Mouse (Mus musculus) testis, postnatal 14 days (tissue): ENCODE measurements around the gene Rhag.

Source experiments
- DNase-seq: peaks from one replicate; pipeline ENCODE4 v3.0.0; 2021; ENCODE audit warnings: low spot score

Gene Rhag

GRCm38 (mm10) chr17:40810934-40811333, at the start of gene Rhag:
TSS of gene Rhag (plus strand) at chr17:40811126.
- no peak for DNase-seq

- no peak for DNase-seq
Observed at GRCm38 (mm10) chr17:40763662-40764061, 47.3 kb upstream of the Rhag start.

- DNase-seq, result no peak
Observed at GRCm38 (mm10) chr17:40767120-40767519, 43.8 kb upstream of the Rhag start.

- DNase-seq, result no peak
Observed at GRCm38 (mm10) chr17:40789877-40790276, 21.0 kb upstream of the Rhag start.

GRCm38 (mm10) chr17:40793921-40794854, 16.7 kb upstream of the Rhag start:
- peak; percentile 46 for DNase-seq

- no peak for DNase-seq
Observed at GRCm38 (mm10) chr17:40802707-40803340, 8.1 kb upstream of the Rhag start.

- no peak for DNase-seq
Observed at GRCm38 (mm10) chr17:40806550-40806949, 4.4 kb upstream of the Rhag start.

- DNase-seq, result no peak
Observed at GRCm38 (mm10) chr17:40806953-40807572, 3.9 kb upstream of the Rhag start, which contains the start of gene Crisp2. TSS of gene Crisp2 (minus strand) at chr17:40807003.

- DNase-seq, result no peak
Observed at GRCm38 (mm10) chr17:40808071-40808470, 2.9 kb upstream of the Rhag start.

GRCm38 (mm10) chr17:40811560-40811959, 634 bp downstream of the Rhag start:
- DNase-seq, result no peak

- no peak for DNase-seq
Observed at GRCm38 (mm10) chr17:40812259-40812658, 1.3 kb downstream of the Rhag start.

- no peak for DNase-seq
Observed at GRCm38 (mm10) chr17:40817340-40817943, 6.5 kb downstream of the Rhag start.

- no peak for DNase-seq
Observed at GRCm38 (mm10) chr17:40821477-40821876, 10.6 kb downstream of the Rhag start.

GRCm38 (mm10) chr17:40823817-40824216, 12.9 kb downstream of the Rhag start:
- DNase-seq, result no peak

- no peak for DNase-seq
Observed at GRCm38 (mm10) chr17:40824549-40824948, 13.6 kb downstream of the Rhag start.

- no peak for DNase-seq
Observed at GRCm38 (mm10) chr17:40831870-40832269, 20.9 kb downstream of the Rhag start.

- no peak for DNase-seq
Observed at GRCm38 (mm10) chr17:40837308-40837707, 26.4 kb downstream of the Rhag start.

GRCm38 (mm10) chr17:40855065-40855464, 44.1 kb downstream of the Rhag start:
- DNase-seq, result no peak

GRCm38 (mm10) chr17:40868952-40869747, 58.2 kb downstream of the Rhag start:
- no peak for DNase-seq

- DNase-seq, result no peak
Observed at GRCm38 (mm10) chr17:40872626-40873025, 61.7 kb downstream of the Rhag start.

- no peak for DNase-seq
Observed at GRCm38 (mm10) chr17:40873582-40874011, 62.7 kb downstream of the Rhag start.
